Mouse (Mus musculus) myocyte (in vitro differentiated cells): ENCODE results near the gene Emc6.
A peak's percentile ranks its signal among the peaks of the same experiment; 100 is the strongest.

Source experiments
- E2F4 ChIP-seq: IDR thresholded peaks from one replicate; pipeline ENCODE4 v1.6.1; 2011; ENCODE audit warnings: mild to moderate bottlenecking, control low read depth, moderate library complexity; ENCODE audit not compliant: insufficient read depth
- POLR2A ChIP-seq: IDR thresholded peaks from one replicate; pipeline ENCODE4 v1.6.1; 2011; ENCODE audit warnings: low read depth, mild to moderate bottlenecking, control low read depth, moderate library complexity; ENCODE audit not compliant: insufficient read length
- REST ChIP-seq: IDR thresholded peaks from one replicate; pipeline ENCODE4 v1.6.1; 2011; ENCODE audit warnings: mild to moderate bottlenecking, control low read depth, moderate library complexity; ENCODE audit not compliant: insufficient read depth, insufficient read length
- USF1 ChIP-seq: IDR thresholded peaks from one replicate; pipeline ENCODE4 v1.6.1; 2011; ENCODE audit warnings: low read depth, mild to moderate bottlenecking, control low read depth, moderate library complexity

GRCm38 (mm10) chr11:73222846-73223245, 46.0 kb upstream of the Emc6 start:
- TF ChIP-seq POLR2A (no peak), REST (peak; percentile 70), USF1 (no peak), E2F4 (no peak)
